Mouse (Mus musculus): ENCODE results near the gene Lzic.

Lzic gene

DNA sequence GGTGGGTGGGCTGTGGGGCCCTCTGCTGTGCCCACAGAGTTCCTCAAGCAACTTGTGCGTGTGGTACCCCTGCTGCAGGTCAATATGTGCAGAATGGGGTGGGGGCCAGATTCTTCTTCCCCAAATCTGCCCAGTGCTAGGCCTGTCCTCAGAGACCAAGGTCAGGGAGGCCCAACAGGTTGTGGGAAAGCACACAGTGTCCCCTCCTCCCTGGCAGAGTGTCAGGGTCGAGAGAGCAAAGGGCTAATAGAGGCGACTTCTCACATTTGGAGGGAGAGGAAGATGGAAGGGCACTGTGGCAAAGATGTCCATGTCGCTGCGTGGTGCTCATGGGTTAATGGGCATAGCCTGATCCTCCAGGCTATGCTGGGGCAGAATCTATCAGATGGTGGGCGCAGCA lies 40.8 kb downstream of the Lzic start:
- no peak for DNase-seq (ENCODE audit: extremely low read depth, low read depth, low spot score)

DNA sequence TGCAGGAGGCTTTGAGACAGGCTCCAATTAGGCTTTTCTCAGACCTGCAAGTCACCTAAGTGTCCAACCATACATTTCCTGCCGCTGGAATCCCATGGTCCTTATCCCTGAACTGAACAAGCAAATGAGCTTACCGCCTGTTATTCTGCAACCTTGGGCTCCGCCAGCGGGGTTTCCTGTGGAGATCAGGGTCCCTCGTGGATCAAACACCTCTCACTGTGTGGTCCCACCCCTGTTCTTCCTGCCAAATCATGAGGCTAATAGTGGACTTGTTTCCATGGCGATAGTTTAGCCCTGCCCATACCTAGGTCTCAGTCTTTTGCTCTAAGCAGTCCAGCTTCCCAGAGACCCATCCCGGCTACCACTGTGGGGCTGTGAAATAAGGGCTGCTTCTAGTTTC lies 41.3 kb downstream of the Lzic start:
- DNase-seq (ENCODE audit: extremely low read depth, low read depth, low spot score) = no peak

DNA sequence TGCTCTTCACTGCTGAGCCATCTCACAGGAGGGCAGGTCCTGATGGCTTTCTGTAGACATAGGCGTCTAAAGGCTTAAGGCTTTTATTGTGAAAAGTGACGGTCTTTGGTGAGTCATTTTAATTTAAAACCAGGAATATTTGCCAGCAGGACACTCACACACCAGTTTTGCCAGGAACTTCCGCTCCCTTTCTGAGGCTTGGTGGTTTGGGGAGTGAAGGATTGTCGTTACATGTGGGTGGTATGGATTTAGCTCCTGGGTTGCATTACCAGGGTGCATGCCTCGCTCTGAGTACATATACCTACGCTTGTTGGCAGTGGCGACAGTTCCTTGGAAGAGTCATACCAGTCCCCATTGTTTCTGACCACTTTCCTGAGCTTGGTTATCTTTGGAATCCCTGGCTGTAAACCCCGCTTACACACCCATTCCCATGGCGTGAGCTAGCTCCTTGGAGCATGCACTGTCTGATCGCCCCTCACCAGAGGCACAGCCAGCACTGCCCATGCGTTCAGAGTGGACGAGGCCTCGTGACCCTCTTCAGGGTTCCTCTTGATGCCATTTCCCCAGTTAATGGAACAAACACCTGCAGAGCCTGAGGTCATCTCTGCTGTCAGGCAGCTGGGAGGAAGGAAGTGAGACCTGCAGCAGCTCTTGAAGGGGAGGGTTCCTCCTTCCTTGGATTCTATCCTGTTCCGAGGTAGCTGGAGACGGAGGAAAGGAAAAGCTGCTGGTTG lies 42.8 kb downstream of the Lzic start:
- DNase-seq (ENCODE audit: extremely low read depth, low read depth, low spot score) = no peak

DNA sequence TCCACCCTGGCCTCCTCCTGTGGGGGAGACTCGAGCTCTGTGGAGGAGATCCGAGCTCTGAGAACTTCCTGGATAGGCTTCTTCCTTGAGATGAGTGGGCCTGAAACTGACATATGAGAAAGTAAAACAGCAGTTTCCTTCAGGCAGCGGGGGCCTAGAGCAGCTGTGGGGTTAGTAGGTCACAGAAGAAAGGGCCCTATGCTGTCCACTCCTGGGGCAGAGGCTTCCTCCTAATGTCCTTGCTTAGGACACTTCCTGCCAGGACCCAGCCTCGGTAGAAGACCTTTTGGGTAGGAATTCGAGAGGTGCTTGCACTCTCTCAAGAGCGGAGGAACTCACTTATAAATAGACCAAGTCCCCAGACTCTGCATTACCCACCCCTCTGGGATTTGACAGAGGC lies 44.7 kb downstream of the Lzic start:
- no peak for DNase-seq (ENCODE audit: extremely low read depth, low read depth, low spot score)

DNA sequence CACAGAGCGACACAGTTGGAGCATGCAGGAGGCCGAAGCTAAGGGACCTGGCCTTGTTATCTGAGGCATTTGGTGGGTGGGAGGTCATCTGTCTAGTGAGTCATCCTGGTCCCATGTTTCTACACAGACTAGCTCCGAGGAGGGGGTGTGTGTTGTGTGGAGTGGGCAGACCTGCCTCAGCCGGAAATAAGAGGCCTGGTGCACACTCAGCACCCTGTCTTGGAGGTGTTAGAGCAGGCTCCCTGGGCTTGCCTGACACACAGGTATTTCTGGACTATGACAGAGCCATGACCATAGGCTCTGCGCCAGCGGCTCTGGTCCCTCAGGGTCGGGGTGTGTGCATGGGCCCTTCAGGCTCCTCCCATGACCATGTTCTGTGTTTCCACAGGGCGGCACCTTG lies 54.4 kb downstream of the Lzic start:
- DNase-seq (ENCODE audit: extremely low read depth, low read depth, low spot score) = no peak

DNA sequence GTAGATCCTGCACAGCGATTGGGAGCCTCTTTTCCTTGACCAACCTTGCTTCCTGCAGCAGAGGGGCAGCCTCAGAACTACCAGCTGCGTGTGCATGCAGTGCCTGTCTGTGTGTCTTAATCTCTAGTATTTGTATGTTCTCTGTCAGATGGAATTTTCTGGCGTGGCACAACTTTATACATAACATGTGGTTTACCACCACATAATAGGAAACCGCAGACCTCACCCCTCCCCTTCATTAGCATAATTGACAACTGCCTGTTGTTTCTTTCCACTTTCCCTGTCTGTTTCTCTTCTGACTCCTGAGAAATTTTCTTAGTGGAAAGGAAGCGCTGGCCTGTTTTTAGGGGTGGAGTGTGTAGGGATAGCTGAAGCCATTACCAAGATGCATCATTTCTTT lies 56.9 kb downstream of the Lzic start:
- DNase-seq (ENCODE audit: extremely low read depth, low read depth, low spot score) = no peak

DNA sequence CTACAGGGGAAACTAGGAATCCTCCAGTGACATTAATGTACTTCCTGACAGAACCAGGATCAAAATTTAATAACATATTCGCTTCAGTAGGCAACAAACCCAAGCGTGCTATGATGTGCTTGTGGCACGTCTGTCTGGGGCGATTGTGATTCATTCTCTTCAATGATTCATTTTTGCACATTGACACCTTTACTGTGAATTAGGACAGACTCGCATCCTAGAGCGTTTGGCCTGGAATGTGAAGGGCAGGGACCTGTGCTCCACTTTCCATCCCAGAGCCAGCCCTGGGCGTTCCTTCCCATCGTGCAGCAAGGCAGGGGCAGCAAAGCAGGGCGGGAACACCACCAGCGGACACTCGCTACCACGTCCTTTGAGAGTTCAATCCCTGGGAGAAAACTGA lies 57.4 kb downstream of the Lzic start:
- no peak for DNase-seq (ENCODE audit: extremely low read depth, low read depth, low spot score)

DNA sequence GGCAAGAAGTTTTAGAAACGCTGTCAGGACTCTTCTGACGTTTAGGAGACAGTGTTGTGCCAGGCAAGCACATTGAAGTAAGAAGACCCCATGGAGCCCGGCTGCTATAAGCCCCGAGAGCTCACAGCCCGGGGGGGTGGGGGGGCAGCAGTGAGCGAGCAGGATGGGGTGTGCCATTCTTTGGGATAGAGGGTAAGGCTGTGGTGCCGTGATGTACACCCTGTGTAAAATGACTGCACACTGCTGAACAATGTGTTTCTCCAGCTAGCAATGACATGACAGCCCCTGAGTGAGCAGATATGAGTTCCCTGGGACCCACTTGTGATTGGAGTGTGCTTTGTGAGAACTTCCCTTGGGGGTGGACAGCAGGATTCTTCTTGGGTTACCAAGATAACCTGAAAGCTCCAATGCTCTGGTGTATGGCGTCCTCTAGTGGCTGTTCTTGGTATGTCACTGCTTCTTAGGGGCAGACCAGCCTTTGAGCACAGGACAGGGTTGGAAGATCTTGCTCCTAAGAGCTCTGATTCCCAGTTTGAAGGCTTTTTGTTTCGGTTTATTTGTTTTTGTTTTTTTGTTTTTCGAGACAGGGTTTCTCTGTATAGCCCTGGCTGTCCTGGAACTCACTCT lies 58.0 kb downstream of the Lzic start:
- DNase-seq (ENCODE audit: extremely low read depth, low read depth, low spot score) = no peak

DNA sequence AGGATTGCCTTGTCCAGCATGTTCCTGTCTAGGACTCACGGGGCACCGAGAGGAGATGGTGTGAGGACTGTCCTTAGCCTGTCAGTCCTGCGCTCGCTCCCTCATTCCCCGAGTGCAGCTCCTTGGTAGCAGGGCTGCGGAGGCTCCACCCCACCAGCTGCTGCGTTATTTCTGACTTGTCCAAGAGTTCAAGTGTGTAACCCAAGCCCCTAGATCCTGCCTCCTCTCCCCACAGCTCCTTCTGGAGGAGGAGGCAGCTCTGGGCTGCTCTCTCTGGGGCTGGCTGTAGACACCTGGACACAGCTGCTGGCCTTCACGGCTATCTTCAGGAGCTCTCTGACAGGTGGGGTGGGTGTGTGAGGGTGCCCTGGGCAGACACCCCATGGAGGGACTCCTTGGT lies 59.9 kb downstream of the Lzic start:
- no peak for DNase-seq (ENCODE audit: extremely low read depth, low read depth, low spot score)

All from fat pad, adult 2 months (tissue).